Mouse (Mus musculus) layer of hippocampus, adult 8-10 months (tissue): Measurements from ENCODE around the gene Slc30a10. TPM values are rescaled to one million over a fixed set of nuclear protein-coding genes. Genes with fewer than 3 reads are reported as not detected.
A peak's percentile ranks its signal among the peaks of the same experiment; 100 is the strongest.

Experiments used
- DNase-seq, 2 experiments: peaks; one replicate each; pipeline ENCODE4 v3.0.0; 2022; ENCODE audit warnings: low spot score in 2 of 2
- total RNA-seq, 4 experiments: library from RNA; stranded (reverse); gene quantifications; 2 replicates each; pipeline ENCODE4 v1.2.4; 2022

Slc30a10 gene
- total RNA-seq, 4 experiments from 2014 or later: 6.8 to 9.3 (median 9.0) TPM

DNA sequence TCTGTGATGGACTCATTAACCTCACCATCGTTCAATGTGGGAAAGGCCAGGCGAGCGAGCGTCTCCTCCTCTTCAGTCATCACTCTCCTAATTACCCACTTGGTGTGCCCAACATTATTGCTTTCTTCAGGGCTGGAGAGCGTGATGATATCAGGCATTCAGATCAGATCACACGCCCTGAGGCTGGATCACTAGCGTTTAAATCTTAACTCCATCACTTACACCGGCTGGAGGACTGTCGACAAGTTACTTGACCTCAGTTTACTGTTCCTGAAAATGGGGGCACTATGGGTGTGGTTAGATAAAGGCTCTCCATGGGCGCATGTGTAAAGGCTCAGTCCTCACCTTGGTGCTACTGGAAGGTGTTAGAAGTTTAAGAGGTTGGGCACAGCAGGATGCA, 61.4 kb downstream of the Slc30a10 start:
- DNase-seq: no peak

GRCm38 (mm10) chr1:185517566-185517965, 62.9 kb downstream of the Slc30a10 start:
- DNase-seq: peak in 1 of 2 experiments; percentile 35

Other genes with a start within 250 kb of the Slc30a10 start
- 10 to 100 TPM; 34.1 to 35.7 (median 35.0) TPM for gene Iars2, start 125.5 kb upstream of the Slc30a10 start, total RNA-seq
- gene Bpnt1, start 122.7 kb upstream of the Slc30a10 start, total RNA-seq: 10 to 100 TPM; 65.4 to 75.8 (median 72.2) TPM
- 10 to 100 TPM; 66.7 to 76.4 (median 71.5) TPM for gene Eprs, start 91.8 kb upstream of the Slc30a10 start, total RNA-seq